Mouse (Mus musculus): ENCODE data around the gene Bad. TPM values are rescaled to one million over a fixed set of nuclear protein-coding genes. Genes with fewer than 3 reads are reported as not detected.
A peak's percentile ranks its signal among the peaks of the same experiment; 100 is the strongest.

Gene Bad
- polyA plus RNA-seq, 1 experiment = 59.1 TPM

GRCm38 (mm10) chr19:6992011-6992858 is 50.6 kb downstream of the Bad start, which contains the start of gene Dnajc4:
Gene Dnajc4, minus strand, starts transcription at chr19:6992572.
- DNase-seq = peak; percentile 99
- Histone ChIP-seq H3K4me1 (replicated peaks; ENCODE audit: control insufficient read depth, insufficient read depth, low read length) (peaks cover 46% of the 10 kb centered on the region), H3K27me3 (ENCODE audit: control insufficient read depth, insufficient read depth, low read length) (no peaks in the 10 kb centered on the region), H3K36me3 (ENCODE audit: control insufficient read depth, insufficient read depth, low read length) (no peaks in the 10 kb centered on the region), H3K4me3 (ENCODE audit: control insufficient read depth, insufficient read depth, low read length) (peak within 1 kb of the TSS; percentile 52), H3K27ac (ENCODE audit: control insufficient read depth, insufficient read depth, low read length) (peak within 1 kb of the TSS; percentile 1; the same call in 1 of the 2 replicates)
- WGBS = 1% methylated on average over 37 of the region's 37 CpGs
- TF ChIP-seq CTCF (IDR thresholded peaks at IDR 0.05; ENCODE audit: borderline replicate concordance, control insufficient read depth, extremely low read depth, insufficient read depth, low read length, poor library complexity) (peak; percentile 59; the same call in 1 of the 2 replicates), POLR2A (IDR thresholded peaks at IDR 0.05; ENCODE audit: control insufficient read depth, extremely low read depth, insufficient read depth, low read length, poor library complexity) (peak; percentile 88)

GRCm38 (mm10) chr19:6993011-6993770 is 51.5 kb downstream of the Bad start:
- Histone ChIP-seq H3K27me3 (ENCODE audit: control insufficient read depth, insufficient read depth, low read length) (no peaks in the 10 kb centered on the region), H3K4me3 (ENCODE audit: control insufficient read depth, insufficient read depth, low read length) (peak overlapping the region; percentile 49), H3K4me1 (replicated peaks; ENCODE audit: control insufficient read depth, insufficient read depth, low read length) (peaks cover 50% of the 10 kb centered on the region), H3K27ac (ENCODE audit: control insufficient read depth, insufficient read depth, low read length) (peak overlapping the region; percentile 1; the same call in 1 of the 2 replicates), H3K36me3 (ENCODE audit: control insufficient read depth, insufficient read depth, low read length) (no peaks in the 10 kb centered on the region; the same call in 1 of the 2 replicates)
- 72% methylated on average over 14 of the region's 14 CpGs for WGBS
- TF ChIP-seq POLR2A (IDR thresholded peaks at IDR 0.05; ENCODE audit: control insufficient read depth, extremely low read depth, insufficient read depth, low read length, poor library complexity) (no peak), CTCF (IDR thresholded peaks at IDR 0.05; ENCODE audit: borderline replicate concordance, control insufficient read depth, extremely low read depth, insufficient read depth, low read length, poor library complexity) (no peak)
- no peak for DNase-seq

GRCm38 (mm10) chr19:6994002-6994401 is 52.3 kb downstream of the Bad start:
- H3K27me3 ChIP-seq (ENCODE audit: control insufficient read depth, insufficient read depth, low read length) = no peaks in the 10 kb centered on the region
- DNase-seq = no peak
- peaks cover 8% of the 10 kb centered on the region for H3K36me3 ChIP-seq (ENCODE audit: control insufficient read depth, insufficient read depth, low read length)
- peaks cover 51% of the 10 kb centered on the region for H3K4me1 ChIP-seq (replicated peaks; ENCODE audit: control insufficient read depth, insufficient read depth, low read length)
- 93% methylated on average over 8 of the region's 8 CpGs for WGBS
- no peak overlapping the region for H3K27ac ChIP-seq (ENCODE audit: control insufficient read depth, insufficient read depth, low read length)
- H3K4me3 ChIP-seq (ENCODE audit: control insufficient read depth, insufficient read depth, low read length) = no peak overlapping the region
- no peak for TF ChIP-seq CTCF (IDR thresholded peaks at IDR 0.05; ENCODE audit: borderline replicate concordance, control insufficient read depth, extremely low read depth, insufficient read depth, low read length, poor library complexity)
- TF ChIP-seq POLR2A (IDR thresholded peaks at IDR 0.05; ENCODE audit: control insufficient read depth, extremely low read depth, insufficient read depth, low read length, poor library complexity) = no peak

- Histone ChIP-seq H3K36me3 (ENCODE audit: control insufficient read depth, insufficient read depth, low read length) (peaks cover 13% of the 10 kb centered on the region), H3K4me1 (replicated peaks; ENCODE audit: control insufficient read depth, insufficient read depth, low read length) (peaks cover 51% of the 10 kb centered on the region), H3K27ac (ENCODE audit: control insufficient read depth, insufficient read depth, low read length) (no peak overlapping the region), H3K27me3 (ENCODE audit: control insufficient read depth, insufficient read depth, low read length) (no peaks in the 10 kb centered on the region), H3K4me3 (ENCODE audit: control insufficient read depth, insufficient read depth, low read length) (no peak overlapping the region)
- 93% methylated on average over 8 of the region's 8 CpGs for WGBS
- TF ChIP-seq CTCF (IDR thresholded peaks at IDR 0.05; ENCODE audit: borderline replicate concordance, control insufficient read depth, extremely low read depth, insufficient read depth, low read length, poor library complexity) = no peak
- no peak for TF ChIP-seq POLR2A (IDR thresholded peaks at IDR 0.05; ENCODE audit: control insufficient read depth, extremely low read depth, insufficient read depth, low read length, poor library complexity)
- no peak for DNase-seq
Measured at GRCm38 (mm10) chr19:6994489-6994888, 52.8 kb downstream of the Bad start.

- no peak overlapping the region for H3K27ac ChIP-seq (ENCODE audit: control insufficient read depth, insufficient read depth, low read length)
- peaks cover 51% of the 10 kb centered on the region for H3K4me1 ChIP-seq (replicated peaks; ENCODE audit: control insufficient read depth, insufficient read depth, low read length)
- 52% methylated on average over 21 of the region's 21 CpGs for WGBS
- TF ChIP-seq CTCF (IDR thresholded peaks at IDR 0.05; ENCODE audit: borderline replicate concordance, control insufficient read depth, extremely low read depth, insufficient read depth, low read length, poor library complexity) (no peak), POLR2A (IDR thresholded peaks at IDR 0.05; ENCODE audit: control insufficient read depth, extremely low read depth, insufficient read depth, low read length, poor library complexity) (0 out of 2 replicates have a peak, but pooled peaks have one; percentile 23)
- peaks cover 20% of the 10 kb centered on the region for H3K36me3 ChIP-seq (ENCODE audit: control insufficient read depth, insufficient read depth, low read length)
- DNase-seq = no peak
- peak overlapping the region; percentile 52 for H3K4me3 ChIP-seq (ENCODE audit: control insufficient read depth, insufficient read depth, low read length)
- no peaks in the 10 kb centered on the region for H3K27me3 ChIP-seq (ENCODE audit: control insufficient read depth, insufficient read depth, low read length)
Measured at GRCm38 (mm10) chr19:6995255-6995991, 53.8 kb downstream of the Bad start.

All from thymus, adult 2 months (tissue).